Mouse (Mus musculus): ENCODE measurements around the gene Gm6993. TPM values are rescaled to one million over a fixed set of nuclear protein-coding genes. Genes with fewer than 3 reads are reported as not detected.
A peak's percentile ranks its signal among the peaks of the same experiment; 100 is the strongest.

The Gm6993 gene
- polyA plus RNA-seq, 1 experiment from 2014 or later = not detected

DNA sequence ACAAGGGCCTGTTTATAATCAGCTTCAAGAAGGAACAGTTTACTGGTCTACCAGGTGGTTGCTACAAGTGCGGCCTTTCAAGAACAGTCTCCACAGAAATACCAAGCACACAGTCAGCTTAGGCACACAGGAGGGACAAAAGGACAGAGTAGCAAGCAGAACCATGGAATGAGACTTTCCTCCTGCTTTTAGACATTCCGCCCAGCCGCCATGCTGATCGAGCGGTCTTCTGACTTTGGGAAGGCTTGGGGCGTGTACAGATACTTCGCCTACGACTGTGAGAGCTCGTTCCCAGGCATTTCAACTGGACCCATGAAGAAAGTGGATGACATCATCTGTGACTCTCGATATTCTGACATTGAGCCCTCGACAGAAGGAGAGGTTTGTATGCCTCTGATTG is 37.7 kb downstream of the Gm6993 start:
- H3K4me3 ChIP-seq = no peak overlapping the region
- H3K27me3 ChIP-seq = no peaks in the 10 kb centered on the region
- peaks cover 10% of the 10 kb centered on the region for H3K4me1 ChIP-seq
- 92% methylated on average over 11 of the region's 11 CpGs for WGBS
- H3K27ac ChIP-seq = no peak overlapping the region
- no peak overlapping the region for H3K9ac ChIP-seq
- H3K9me3 ChIP-seq (replicated peaks) = no peaks in the 10 kb centered on the region
- H3K4me2 ChIP-seq = no peak overlapping the region
- no peak for ATAC-seq
- no peaks in the 10 kb centered on the region for H3K36me3 ChIP-seq (ENCODE audit: poor library complexity, severe bottlenecking)

DNA sequence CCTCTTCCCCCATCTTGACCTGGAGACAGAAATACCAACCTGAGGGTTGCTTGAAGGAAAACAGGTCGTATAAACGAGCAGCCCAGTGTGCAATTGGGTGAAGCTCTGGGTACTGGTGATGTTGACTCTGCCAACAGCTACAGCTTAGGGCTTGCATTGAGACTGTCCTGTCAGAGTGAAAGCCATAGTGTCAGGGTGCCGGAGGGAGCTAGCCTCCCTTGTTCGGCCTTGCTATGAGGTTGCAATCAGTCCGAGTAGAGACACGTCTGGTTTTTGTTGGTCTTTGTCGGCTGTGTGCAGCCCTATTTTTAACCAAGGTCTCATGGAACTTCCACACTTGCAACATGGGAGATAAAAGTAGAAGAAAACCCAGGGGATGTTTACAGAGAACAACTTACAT is 39.7 kb downstream of the Gm6993 start:
- 87% methylated on average over 7 of the region's 7 CpGs for WGBS
- Histone ChIP-seq H3K9ac (no peak overlapping the region), H3K4me1 (peaks cover 10% of the 10 kb centered on the region), H3K27me3 (no peaks in the 10 kb centered on the region), H3K4me3 (no peak overlapping the region), H3K36me3 (ENCODE audit: poor library complexity, severe bottlenecking) (no peaks in the 10 kb centered on the region), H3K9me3 (replicated peaks) (no peaks in the 10 kb centered on the region), H3K4me2 (no peak overlapping the region), H3K27ac (no peak overlapping the region)
- ATAC-seq = no peak

- Histone ChIP-seq H3K4me1 (peaks cover 10% of the 10 kb centered on the region), H3K9ac (no peak overlapping the region), H3K36me3 (ENCODE audit: poor library complexity, severe bottlenecking) (no peaks in the 10 kb centered on the region), H3K4me2 (no peak overlapping the region), H3K27me3 (no peaks in the 10 kb centered on the region), H3K4me3 (no peak overlapping the region), H3K9me3 (replicated peaks) (no peaks in the 10 kb centered on the region), H3K27ac (no peak overlapping the region)
- ATAC-seq = peak; percentile 63; the same call in 1 of the 2 replicates
- 32% methylated on average over 9 of the region's 9 CpGs for WGBS
These were observed 40.6 kb downstream of the Gm6993 start for GRCm38 (mm10) chr12:31281100-31281591.

GRCm38 (mm10) chr12:31282241-31282640 is 41.7 kb downstream of the Gm6993 start:
- WGBS = 88% methylated on average over 5 of the region's 5 CpGs
- H3K4me1 ChIP-seq = peaks cover 10% of the 10 kb centered on the region
- no peak overlapping the region for H3K27ac ChIP-seq
- no peaks in the 10 kb centered on the region for H3K27me3 ChIP-seq
- no peaks in the 10 kb centered on the region for H3K36me3 ChIP-seq (ENCODE audit: poor library complexity, severe bottlenecking)
- no peak overlapping the region for H3K9ac ChIP-seq
- H3K4me3 ChIP-seq = no peak overlapping the region
- no peak overlapping the region for H3K4me2 ChIP-seq
- no peaks in the 10 kb centered on the region for H3K9me3 ChIP-seq (replicated peaks)
- no peak for ATAC-seq

- no peak overlapping the region for H3K9ac ChIP-seq
- peaks cover 10% of the 10 kb centered on the region for H3K4me1 ChIP-seq
- ATAC-seq = no peak
These were observed 42.6 kb downstream of the Gm6993 start for GRCm38 (mm10) chr12:31283131-31283530.

DNA sequence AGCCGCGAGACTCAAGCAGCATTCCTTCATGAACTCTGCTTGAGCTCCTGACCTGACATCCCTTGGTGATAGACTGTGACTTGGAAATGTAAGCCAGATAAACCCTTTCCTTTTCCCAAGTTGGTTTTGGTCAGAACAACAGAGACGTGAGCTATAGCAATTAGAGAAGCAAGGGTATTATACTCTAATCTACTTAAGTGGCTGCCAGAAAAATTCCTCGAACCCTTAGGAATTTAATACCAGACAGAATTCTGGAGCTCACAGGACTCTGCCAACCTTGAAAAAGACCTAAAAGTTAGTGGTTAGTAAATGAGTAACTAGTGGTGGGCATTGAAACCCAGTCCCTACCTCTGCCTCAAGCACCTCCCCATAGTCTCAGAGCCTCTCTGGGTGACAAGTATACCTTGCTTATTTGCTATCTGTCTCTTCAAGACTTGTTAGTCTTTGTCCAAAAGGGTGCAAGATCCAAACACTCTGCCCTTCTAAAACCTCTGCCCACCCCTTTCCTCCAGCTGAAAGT is 43.1 kb downstream of the Gm6993 start:
- Histone ChIP-seq H3K27me3 (no peaks in the 10 kb centered on the region), H3K36me3 (ENCODE audit: poor library complexity, severe bottlenecking) (no peaks in the 10 kb centered on the region), H3K4me2 (no peak overlapping the region), H3K4me3 (no peak overlapping the region), H3K9ac (no peak overlapping the region), H3K4me1 (peaks cover 10% of the 10 kb centered on the region), H3K9me3 (replicated peaks) (no peaks in the 10 kb centered on the region), H3K27ac (no peak overlapping the region)
- ATAC-seq = no peak
- WGBS = 72% methylated on average over 4 of the region's 4 CpGs

More at GRCm38 (mm10) chr12:31283131-31283530, 42.6 kb downstream of the Gm6993 start:
- Histone ChIP-seq H3K27ac (no peak overlapping the region), H3K36me3 (ENCODE audit: poor library complexity, severe bottlenecking) (no peaks in the 10 kb centered on the region), H3K27me3 (no peaks in the 10 kb centered on the region), H3K4me3 (no peak overlapping the region), H3K4me2 (no peak overlapping the region), H3K9me3 (replicated peaks) (no peaks in the 10 kb centered on the region)
- WGBS = 87% methylated on average over 4 of the region's 4 CpGs

GRCm38 (mm10) chr12:31289046-31289445 is 48.5 kb downstream of the Gm6993 start:
- Histone ChIP-seq H3K27ac (no peak overlapping the region), H3K4me3 (no peak overlapping the region), H3K9ac (no peak overlapping the region), H3K4me2 (no peak overlapping the region), H3K27me3 (no peaks in the 10 kb centered on the region), H3K36me3 (ENCODE audit: poor library complexity, severe bottlenecking) (no peaks in the 10 kb centered on the region), H3K4me1 (no peaks in the 10 kb centered on the region), H3K9me3 (replicated peaks) (no peaks in the 10 kb centered on the region)
- 84% methylated on average over 10 of the region's 10 CpGs for WGBS
- no peak for ATAC-seq

Other genes starting within 250 kb of the Gm6993 start
- gene Fam110c, start 166.9 kb upstream of the Gm6993 start, polyA plus RNA-seq (2015; fragmentation: Nextera tagmentation; extraction: Ambion mirVana) = 0.05 and 0.08 TPM in 2 replicates
- gene Lamb1, start 24.5 kb downstream of the Gm6993 start, polyA plus RNA-seq (2015; fragmentation: Nextera tagmentation; extraction: Ambion mirVana) = 12.5 and 15.2 TPM in 2 replicates
- gene Dld, start 110.7 kb downstream of the Gm6993 start, polyA plus RNA-seq (2015; fragmentation: Nextera tagmentation; extraction: Ambion mirVana) = 124 and 126 TPM in 2 replicates
- gene Slc26a3, start 150.1 kb downstream of the Gm6993 start, polyA plus RNA-seq (2015; fragmentation: Nextera tagmentation; extraction: Ambion mirVana) = 0.09 TPM in 1 of 2 replicates, not detected in the other